Mouse (Mus musculus) urinary bladder, adult 18-20 months (tissue): ENCODE data around the gene Mov10.

Source experiments
- DNase-seq, 2 experiments: peaks; one replicate each; pipeline ENCODE4 v3.0.0; 2022; ENCODE audit warnings: low spot score in 2 of 2, mixed read lengths in 2 of 2

The Mov10 gene

GRCm38 (mm10) chr3:104805539-104805938, 12.8 kb downstream of the Mov10 start:
- no peak for DNase-seq

- no peak for DNase-seq
Measured at GRCm38 (mm10) chr3:104804312-104804711, 14.1 kb downstream of the Mov10 start.

- DNase-seq: no peak
Measured at GRCm38 (mm10) chr3:104801481-104801880, 16.9 kb downstream of the Mov10 start.

GRCm38 (mm10) chr3:104800681-104801080, 17.7 kb downstream of the Mov10 start:
- DNase-seq: no peak

- no peak for DNase-seq
Measured at GRCm38 (mm10) chr3:104796430-104797082, 21.8 kb downstream of the Mov10 start.

- DNase-seq: no peak
Measured at GRCm38 (mm10) chr3:104795661-104796340, 22.6 kb downstream of the Mov10 start.

- DNase-seq: no peak
Measured at GRCm38 (mm10) chr3:104794953-104795470, 23.4 kb downstream of the Mov10 start.

- peak; percentile 68 to 83 for DNase-seq
Measured at GRCm38 (mm10) chr3:104793871-104794828, 24.2 kb downstream of the Mov10 start.

GRCm38 (mm10) chr3:104792360-104793270, 25.7 kb downstream of the Mov10 start:
- no peak for DNase-seq

GRCm38 (mm10) chr3:104791671-104792070, 26.7 kb downstream of the Mov10 start:
- no peak for DNase-seq

GRCm38 (mm10) chr3:104791017-104791416, 27.3 kb downstream of the Mov10 start:
- DNase-seq: no peak

GRCm38 (mm10) chr3:104790401-104790937, 27.9 kb downstream of the Mov10 start:
- no peak for DNase-seq

- DNase-seq: no peak
Measured at GRCm38 (mm10) chr3:104789822-104790221, 28.5 kb downstream of the Mov10 start.

GRCm38 (mm10) chr3:104789312-104789605, 29.1 kb downstream of the Mov10 start:
- no peak for DNase-seq

GRCm38 (mm10) chr3:104788561-104789311, 29.6 kb downstream of the Mov10 start:
- peak; percentile 77 to 79 for DNase-seq

GRCm38 (mm10) chr3:104788075-104788474, 30.3 kb downstream of the Mov10 start, which contains the start of gene Rhoc:
Gene Rhoc, plus strand, starts transcription at chr3:104788375.
- DNase-seq: no peak

- DNase-seq: no peak
Measured at GRCm38 (mm10) chr3:104785284-104785683, 33.1 kb downstream of the Mov10 start.

GRCm38 (mm10) chr3:104783971-104784500, 34.3 kb downstream of the Mov10 start:
- no peak for DNase-seq

GRCm38 (mm10) chr3:104782061-104782681, 36.2 kb downstream of the Mov10 start:
- no peak for DNase-seq
